Mouse (Mus musculus) c-Kit-positive CD71-positive TER-119-negative erythroid progenitor cells, embryonic 14.5 days (primary cell): ENCODE data around the gene 1700037H04Rik.
A peak's percentile ranks its signal among the peaks of the same experiment; 100 is the strongest.

Experiments used
- DNase-seq: peaks from one replicate; pipeline ENCODE4 v3.0.0-alpha.2; 2013; ENCODE audit warnings: low read depth

The 1700037H04Rik gene

DNA sequence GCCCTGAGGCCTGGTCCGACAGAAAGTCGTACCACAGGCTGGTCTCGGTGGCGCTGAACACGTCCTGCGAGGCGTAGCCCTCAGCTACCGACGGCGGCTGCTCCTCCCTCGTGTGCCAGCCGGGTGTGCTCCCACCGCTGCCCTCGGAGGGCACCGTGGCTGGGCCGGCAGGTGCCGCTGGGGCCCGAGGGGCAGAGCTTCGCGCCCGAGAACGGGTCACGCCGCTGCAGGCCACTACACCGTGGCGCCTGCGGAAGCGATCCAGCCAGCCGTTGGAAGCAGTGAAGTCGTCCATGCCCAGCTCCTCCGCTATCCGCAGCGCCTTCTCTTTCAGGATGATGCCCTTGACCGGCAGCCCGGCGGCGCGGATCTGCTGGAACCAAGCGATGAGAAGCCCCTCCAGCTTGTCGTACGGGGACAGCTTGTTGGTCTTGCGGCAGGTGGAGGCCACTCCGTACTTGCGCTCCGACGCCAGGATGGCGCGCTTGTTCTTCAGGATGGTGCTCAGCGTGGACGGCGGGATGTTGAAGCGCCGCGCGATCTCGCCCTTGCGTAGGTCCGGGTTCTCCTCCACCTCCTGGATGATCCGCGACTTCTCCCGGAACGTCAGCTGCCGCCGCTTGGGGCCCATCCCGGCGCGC lies 19.5 kb upstream of the 1700037H04Rik start:
- DNase-seq = no peak

DNA sequence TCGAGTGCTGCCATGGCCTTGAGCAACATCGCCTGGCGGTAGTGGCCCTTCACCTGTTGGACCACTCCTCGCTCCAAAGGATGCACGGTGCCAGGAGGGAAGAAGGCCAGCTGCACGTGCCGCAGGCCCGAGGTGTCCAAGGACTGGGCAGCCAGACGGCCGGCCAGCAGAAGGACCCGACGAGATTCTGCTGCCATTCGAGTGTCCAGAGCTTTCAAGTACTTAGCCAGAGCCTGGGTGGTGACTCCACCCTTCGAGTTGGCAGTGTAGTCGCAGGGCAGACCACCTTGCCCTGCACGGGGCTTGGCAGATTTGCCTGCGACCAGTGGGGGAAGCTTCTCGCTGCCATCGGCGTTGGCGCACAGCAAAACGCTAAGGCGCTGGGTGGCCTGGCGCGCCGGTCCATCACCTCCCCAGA lies 19.0 kb upstream of the 1700037H04Rik start:
- no peak for DNase-seq

DNA sequence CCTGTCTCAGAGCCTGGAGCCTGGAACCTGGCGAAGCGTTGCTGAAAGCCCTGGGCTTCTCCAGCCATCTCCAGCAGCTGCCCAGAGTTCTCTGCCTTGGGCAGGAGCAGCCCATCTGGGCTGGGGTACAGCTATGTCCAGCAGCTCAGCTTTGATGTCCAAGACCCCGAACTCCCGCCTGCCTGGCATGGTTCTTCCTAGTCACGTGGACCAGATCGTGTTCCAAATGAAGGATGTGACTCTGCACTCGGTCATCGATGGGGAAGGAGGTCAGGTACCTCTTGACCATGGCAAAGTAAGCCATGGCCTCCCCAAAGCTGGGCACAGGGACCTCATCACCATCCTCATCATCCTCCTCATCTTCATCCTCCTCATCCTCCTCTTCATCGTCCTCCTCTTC lies 18.1 kb upstream of the 1700037H04Rik start:
- DNase-seq = no peak

DNA sequence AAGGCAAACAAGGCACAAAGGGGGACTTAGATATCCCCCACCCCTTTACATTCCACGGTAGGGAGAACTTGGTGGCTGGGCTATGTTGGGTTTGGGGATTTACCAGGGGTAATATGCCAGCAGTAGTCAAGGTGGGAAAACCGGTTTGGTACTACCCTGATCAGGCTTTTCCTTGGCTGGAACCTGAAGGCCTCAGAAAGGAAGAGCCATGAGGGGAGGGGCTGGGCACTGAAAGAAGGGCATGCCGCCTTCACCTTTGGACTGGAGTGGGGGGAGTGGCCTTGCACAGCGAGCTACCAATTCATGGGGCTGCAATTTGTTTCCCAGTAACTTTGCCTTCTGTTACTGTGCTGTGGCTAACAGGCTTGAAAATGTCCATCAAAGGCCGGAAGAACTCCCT lies 16.6 kb upstream of the 1700037H04Rik start:
- DNase-seq = no peak

DNA sequence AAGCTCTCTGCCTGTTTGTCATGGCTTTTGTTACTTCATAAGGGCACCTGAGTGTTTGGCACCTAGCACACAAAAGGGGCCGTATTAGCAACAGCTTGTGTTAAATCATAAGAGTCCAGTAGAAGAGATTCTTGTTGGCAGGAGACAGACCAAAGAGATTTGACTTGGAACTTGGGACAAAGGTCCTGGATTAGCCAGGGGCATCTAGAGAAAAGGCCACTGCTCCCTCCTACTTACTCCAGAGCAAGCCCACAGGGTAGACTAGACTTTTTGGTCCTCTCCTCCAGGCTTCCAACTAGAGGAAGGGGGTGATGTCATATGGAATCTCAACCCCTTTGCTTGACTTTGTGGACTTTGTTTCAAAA lies 16.0 kb upstream of the 1700037H04Rik start:
- no peak for DNase-seq

DNA sequence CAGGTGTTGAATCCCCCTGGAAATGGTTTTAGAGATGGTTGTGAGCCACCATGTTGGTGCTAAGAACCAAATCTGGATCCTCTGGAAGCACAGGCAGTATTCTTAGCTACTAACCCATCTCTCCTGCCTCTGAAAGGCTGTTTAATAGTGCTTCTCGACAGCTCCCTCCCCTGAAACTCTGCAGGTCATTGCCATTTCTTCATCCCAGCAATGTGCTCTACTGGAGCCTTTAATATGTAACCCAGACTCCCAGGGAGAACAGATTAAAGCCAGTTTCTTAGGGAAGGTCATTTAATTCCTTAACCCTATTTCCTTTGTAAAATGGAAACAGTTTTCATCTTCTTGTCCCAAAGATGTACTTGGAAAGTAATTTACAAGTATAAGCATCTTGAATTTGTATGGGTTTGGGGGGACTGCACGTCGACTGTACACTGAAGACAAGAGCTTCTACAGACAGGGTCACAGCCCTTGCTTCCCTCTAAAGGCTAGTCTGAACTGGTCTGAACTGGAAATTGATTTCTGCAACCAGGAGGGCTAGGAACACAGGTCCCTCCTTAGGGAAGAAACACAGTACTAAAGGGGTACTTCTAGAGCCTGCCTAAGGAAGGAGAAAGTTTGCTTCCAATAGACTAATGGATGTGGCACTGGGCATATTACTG lies 15.5 kb upstream of the 1700037H04Rik start:
- no peak for DNase-seq

DNA sequence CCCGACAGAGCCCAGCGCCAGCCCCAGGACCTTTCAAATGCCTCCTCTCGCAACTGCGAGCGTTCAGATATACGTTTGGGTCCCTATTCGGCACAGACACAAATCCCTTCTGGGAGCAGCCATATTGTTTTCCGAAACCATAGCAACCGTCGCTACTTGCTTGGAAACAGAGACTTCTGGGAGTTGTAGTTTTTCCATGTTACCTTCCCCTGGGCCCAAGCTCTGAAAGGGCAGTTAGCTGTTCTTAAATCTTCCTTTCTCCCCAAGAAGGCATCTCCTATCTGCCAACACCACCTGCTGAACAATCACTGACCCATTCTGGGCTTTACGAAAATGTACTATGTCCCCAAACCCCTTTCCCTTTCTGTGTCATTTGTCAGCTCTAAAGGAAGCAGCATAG lies 14.8 kb upstream of the 1700037H04Rik start:
- peak; percentile 79 for DNase-seq

DNA sequence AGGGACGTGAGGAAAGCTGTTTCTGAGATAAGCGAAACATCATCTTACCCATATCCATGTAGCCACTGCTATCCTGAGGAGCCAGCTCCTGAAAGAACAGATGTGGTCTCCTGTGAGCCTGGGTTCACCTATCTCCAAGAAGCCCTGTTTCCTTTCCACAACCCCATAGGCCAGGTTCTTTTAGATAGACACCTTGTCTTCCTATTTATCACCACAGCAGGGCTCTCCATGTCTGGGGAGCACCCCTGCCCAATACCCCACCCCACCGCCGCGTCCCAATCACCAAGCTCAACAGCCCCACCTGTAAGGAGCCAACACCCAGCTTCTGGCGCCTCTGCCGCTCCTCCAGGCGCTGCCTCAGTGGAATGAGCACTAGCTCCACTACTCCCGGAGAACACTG lies 12.4 kb upstream of the 1700037H04Rik start:
- no peak for DNase-seq

DNA sequence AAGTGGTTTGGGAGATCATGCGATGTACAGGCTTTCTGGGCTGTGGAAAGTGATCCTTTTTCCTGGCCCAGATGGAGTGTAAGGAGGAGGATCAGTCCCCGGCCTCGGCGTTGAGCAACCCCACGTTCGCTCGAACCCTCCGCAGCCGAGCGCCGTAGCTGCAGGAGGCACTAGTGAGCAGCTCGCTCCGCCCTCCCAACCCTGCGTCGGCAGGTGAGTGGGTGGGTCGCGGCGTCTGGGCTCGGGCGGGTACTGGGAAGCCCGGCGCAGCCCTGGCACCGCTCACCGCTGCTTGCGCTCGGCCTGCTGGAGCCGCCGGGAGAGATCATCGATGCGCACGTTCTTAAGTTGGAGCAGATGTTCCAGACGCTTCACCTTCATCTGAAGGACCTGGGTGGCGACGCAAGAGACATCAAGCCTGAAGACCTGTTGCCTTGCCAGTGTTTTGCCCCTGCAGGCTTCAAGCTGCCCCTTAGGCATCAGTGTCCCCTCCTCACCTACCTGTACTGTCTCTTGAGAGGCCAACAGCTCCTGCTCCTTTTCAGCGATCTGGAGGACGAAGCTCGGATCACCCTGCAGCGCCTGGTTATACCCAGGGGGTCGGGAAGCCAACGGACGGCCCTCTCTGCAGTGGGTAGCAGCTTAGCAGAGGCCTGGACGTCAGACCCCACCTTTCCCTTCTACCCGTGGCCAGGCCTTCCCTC lies 11.7 kb upstream of the 1700037H04Rik start:
- DNase-seq = no peak

DNA sequence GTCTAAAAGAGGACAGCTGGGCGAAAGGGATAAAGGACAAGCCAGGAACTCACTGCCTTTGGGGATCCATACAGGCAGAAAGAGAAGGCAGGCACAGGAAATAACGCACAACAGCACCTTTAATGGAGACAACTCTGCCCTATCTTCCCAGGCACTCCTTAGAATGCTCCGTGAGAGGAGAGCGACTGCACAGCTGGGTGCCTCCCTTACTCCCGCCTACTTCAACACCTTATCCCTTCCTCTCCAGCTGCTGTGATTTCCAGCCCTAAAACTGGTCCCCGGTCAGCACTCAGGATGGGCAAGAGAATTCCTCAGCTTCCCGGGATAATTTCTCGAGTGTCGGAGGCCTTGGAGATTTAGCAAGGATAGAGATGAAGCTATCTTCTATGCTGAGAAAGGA lies 11.1 kb upstream of the 1700037H04Rik start:
- no peak for DNase-seq

DNA sequence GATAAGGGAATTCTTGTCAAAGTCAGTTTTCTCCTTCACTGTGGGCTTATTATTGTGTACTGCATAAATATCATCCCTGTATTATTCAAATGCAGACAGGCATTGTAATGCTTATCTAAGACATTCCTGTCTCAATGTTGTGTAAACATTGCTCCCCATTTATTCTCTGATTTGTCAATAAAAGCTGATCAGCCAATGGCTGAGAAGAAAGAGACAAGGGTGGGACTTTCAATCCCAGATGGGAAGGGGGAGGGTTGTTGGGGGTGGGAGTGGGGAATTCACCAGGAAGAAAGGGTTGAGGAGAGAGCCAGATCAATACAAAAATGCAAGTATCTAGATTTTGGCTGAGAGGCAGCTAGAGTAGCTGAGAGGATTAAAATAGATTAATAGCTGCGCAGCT lies 9.0 kb upstream of the 1700037H04Rik start:
- DNase-seq = no peak

DNA sequence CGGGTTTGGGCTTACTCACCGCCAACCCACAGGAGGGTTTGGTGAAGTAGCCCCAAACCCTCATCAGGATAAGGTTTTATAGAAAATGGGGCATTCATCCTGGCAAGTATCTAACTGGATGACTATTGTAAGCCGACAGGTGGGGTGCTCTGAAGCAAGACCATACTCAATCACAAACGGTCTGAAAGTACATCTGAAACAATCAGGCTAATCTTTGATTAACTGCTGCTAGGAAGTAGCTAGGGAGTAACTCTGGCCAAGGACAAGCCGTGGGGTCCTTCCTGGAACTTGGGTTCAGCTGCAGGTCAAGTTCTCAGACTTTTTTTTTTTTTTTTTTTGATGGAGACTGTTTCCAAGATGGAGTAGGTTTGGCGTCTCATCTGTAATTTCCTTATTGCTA lies 8.1 kb upstream of the 1700037H04Rik start:
- no peak for DNase-seq

DNA sequence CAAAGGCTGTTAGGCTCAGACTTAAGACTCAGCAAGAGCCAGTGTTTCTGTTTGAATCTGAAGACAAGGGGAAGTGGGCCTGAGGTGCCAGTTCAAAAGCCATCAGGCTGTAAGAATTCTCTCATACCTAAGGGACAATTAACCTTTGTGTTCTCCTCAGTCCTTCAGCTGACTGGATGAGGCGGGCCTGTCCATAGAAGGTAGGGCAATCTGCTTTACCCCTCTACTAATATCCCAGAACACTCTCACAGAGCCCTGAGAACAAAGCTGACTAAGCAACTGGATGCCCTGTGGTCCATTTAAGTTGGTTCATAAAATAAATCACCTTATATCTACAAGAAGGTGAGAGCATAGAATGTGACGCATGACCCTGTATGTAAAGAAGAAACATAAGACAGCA lies 6.3 kb upstream of the 1700037H04Rik start:
- no peak for DNase-seq

DNA sequence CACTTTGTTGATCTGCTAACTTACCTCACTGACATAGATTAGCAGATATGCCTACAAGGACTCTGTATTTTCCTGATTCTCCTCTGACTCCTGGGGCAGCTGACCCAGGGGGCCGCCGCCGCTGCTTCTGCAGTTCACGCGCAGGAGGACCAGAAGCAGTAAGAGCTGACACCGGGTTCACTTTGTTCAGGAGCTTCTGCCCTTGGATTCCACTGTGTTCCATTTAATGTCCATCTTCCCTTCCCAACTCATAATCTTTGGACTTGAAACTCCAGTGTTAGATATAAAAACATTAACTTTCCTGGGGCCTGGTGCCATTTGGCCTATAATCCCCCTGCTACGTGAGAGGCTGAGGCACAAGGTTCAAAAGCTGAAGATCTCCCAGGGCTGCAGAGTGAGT lies 4.0 kb upstream of the 1700037H04Rik start:
- no peak for DNase-seq

DNA sequence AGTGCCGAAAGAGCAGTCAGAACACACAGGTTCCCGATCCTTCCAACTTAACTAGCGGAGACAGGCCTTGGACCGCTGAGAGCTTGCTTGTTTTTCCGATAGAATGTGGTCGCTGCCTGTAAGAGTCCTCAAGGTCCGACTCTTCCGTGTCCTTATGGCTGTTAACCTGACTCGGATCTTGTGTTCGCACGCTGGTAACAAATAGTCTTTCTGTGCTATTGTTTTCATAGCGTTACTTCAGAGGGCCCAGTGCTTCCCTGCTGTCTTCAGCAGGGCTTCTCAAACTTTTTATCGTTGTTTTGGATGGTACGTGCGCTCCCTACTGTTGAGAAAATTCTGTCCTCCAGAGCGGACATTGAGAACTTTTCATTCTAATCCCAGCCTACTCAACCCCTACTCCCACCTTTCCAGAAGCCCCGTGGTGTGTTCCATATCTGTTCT lies 810 bp upstream of the 1700037H04Rik start:
- DNase-seq = peak; percentile 42

DNA sequence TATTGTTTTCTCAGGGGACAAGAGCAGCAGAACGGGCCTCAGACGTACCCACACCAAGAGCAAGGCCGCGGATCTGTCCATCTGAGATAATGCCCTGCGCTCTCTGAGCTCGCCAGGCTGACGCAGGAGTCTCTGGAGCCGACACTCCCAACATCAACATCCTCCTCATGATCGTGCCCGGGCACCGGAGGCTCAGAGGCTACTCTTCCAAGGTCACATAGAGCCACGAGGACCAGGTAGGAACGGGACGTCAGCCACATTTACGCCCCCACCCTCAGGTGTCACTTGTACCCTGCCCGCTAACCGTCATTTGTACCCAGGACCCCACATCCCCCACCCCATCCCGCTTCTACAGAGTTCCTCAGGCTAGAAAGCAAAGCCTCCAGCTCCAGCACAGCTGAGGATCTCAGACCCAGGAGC lies 380 bp downstream of the 1700037H04Rik start:
- DNase-seq = peak; percentile 63

DNA sequence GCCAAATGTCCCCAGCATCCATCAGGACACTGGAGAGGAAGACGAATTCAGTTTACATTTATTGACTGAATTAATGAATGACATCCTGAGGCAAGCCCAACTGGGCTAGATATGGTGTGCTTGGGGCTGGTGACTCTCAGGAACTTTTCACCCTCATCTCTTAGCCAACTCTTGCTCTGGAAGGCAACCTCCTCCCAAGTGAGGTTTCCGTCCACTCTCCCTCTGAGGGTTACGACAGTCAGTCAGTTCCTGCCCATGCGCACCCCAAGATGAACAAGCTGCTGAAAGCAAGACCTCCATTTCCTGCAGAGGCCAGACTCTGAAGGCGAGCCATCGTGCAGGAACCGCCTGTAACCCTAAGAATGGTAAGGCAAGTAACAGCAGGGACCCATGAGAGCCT lies 2.9 kb downstream of the 1700037H04Rik start:
- DNase-seq = no peak

DNA sequence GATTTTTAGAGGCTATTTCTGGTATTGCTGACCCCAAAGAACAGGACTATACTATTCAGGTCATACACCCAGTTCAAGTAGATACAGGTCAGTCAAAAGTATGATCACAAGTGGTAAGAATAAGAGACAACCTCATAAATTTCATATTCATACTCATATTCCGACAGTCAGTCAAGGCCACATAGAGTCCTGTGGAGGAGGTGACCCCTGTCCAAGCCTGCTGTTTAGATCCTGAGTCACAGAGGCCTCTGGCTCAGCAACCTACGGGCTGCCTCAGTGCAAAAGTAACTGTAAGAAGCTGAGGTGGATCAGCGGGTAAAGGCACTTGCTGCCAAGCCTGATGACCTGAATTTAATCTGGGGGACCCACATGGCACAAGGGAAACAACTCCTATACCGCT lies 5.8 kb downstream of the 1700037H04Rik start:
- no peak for DNase-seq

DNA sequence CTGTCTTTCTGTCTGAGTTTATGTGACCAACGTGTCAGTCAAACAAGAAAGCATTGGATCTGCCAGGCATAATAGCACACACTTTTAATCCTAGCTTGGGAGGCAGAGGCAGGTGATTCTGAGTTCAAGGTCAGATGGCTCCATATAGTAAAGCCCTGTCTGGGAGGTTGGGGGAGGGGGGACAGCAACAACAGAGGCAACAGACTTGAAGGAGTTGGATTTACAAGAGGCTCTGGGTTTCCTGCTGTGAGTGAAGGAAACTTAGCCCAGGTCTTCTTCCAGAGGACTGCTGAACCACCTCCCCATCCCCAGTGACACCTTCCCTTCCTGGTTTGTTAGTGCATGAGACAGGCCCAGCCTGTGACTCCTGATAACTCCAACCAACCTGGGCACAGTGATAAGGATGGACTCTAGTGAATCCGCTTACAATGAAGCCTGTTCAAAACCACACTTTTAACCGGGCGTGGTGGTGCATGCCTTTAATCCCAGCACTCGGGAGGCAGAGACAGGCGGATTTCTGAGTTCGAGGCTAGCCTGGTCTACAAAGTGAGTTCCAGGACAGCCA lies 7.6 kb downstream of the 1700037H04Rik start:
- DNase-seq = peak; percentile 68

DNA sequence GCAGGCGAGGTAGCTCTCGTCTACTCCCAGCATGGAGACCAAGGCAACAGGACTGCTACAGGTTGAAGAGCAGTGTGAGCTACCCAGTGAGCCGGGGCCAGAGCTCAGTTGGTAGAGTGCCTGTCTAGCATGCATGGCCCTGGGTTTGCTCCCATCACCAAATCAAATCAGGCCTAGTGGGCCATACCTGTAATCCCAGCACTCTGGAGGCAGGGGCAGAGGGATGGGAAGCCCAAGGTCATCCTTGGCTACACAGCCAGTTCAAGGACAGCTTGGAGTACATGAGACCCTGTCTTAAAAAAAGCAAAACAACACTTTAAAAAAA lies 10.7 kb downstream of the 1700037H04Rik start:
- no peak for DNase-seq

DNA sequence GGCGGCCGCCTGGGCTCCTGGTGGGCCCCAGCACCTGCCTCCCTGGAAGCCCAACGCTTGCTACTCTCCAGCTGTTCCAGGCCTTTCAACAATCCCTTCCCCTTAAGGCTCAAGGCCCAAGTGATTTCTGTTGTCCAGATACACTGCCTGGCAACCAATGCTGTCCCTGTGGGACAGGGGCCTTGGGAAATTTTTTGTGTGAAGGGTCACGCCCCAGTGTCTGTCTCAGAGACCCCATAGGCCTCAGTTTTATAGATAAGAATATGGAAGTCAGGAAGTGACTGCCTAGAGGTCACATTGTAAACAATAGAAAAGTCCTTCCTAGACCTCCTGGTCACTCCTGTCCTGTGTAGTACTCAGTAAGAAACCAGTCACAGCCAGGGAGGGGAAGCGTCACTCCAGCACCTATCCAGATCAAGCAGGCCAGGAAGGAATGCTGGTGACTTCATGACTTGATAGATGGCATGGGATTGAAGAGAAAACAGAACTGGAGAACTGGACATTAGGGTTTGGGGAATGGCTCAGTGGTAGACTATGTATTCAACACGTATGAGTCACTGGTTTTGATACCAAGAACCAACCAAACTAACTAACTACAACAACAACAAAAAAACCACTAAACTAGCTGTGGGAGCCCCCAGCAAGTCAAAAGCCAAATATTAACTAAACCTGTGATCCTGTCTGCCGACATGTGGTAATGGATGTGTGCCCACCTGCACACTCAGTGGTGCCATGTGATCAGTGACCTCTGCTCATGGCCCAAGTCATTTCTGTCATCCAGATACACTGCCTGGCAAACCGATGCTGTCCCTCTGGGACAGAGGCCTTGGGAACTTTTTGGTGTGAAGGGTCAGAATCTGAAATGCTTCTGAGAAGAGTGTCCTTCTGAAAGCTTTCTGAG lies 11.3 kb downstream of the 1700037H04Rik start:
- no peak for DNase-seq

DNA sequence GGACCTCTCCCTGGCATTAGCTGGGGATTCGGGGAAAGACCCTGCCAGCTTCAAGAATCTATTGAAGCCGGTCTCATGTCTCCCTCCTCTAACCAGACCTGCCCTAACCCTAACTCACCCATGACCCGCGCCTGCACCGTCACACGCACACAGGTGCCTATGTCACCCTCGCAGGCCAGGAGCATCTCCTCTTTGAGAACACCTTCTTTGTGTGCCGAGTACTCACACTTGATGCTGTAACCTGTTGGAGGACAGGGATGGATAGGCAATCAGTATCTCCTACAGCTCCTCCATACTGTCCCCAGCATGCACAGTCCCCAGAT lies 12.9 kb downstream of the 1700037H04Rik start:
- DNase-seq = no peak
